Mouse (Mus musculus) limb, embryonic 12.5 days (tissue): ENCODE results near the gene Trim63. TPM values are rescaled to one million over a fixed set of nuclear protein-coding genes. Genes with fewer than 3 reads are reported as not detected.

Experiments
- ATAC-seq: fragments of 200-750 bp; cut with Nextera tagmentation; 2 replicates; pipeline ENCODE4 v1.8.0; 2017; ENCODE audit warnings: low read depth, moderate TSS enrichment; ENCODE audit not compliant: insufficient number of reproducible peaks, insufficient read depth, low FRiP score, low TSS enrichment
- H3K27ac ChIP-seq: fragments of 300-500 bp; sonication (generic); 2 replicates; pipeline ENCODE4 v1.5.1; 2016; ENCODE audit warnings: mild to moderate bottlenecking, moderate library complexity
- H3K27me3 ChIP-seq: fragments of 300-500 bp; sonication (generic); 2 replicates; pipeline ENCODE4 v1.6.1; 2016; ENCODE audit warnings: mild to moderate bottlenecking, moderate library complexity
- H3K36me3 ChIP-seq: fragments of 300-500 bp; sonication (generic); 2 replicates; pipeline ENCODE4 v1.6.1; 2016; ENCODE audit warnings: mild to moderate bottlenecking, moderate library complexity
- H3K4me1 ChIP-seq: fragments of 300-500 bp; sonication (generic); replicated peaks from 2 replicates; pipeline ENCODE4 v1.6.1; 2016
- H3K4me2 ChIP-seq: fragments of 300-500 bp; sonication (generic); 2 replicates; pipeline ENCODE4 v1.6.1; 2016; ENCODE audit warnings: mild to moderate bottlenecking, moderate library complexity
- H3K4me3 ChIP-seq: fragments of 300-500 bp; sonication (generic); replicated peaks from 2 replicates; pipeline ENCODE4 v1.5.1; 2016; ENCODE audit warnings: mild to moderate bottlenecking
- H3K9ac ChIP-seq: fragments of 300-500 bp; sonication (generic); replicated peaks from 2 replicates; pipeline ENCODE4 v1.6.1; 2016; ENCODE audit warnings: mild to moderate bottlenecking, moderate library complexity
- H3K9me3 ChIP-seq: fragments of 300-500 bp; sonication (generic); 2 replicates; pipeline ENCODE4 v1.6.1; 2016; ENCODE audit warnings: mild to moderate bottlenecking, moderate library complexity
- WGBS: fragments of 180-500 bp; shearing (Covaris S2); methylation state at CpG from one replicate; pipeline ENCODE4 v1.1.7; 2016; 5-methylcytosine and 5-hydroxymethylcytosine counted together
- polyA plus RNA-seq: library from polyadenylated mRNA; unstranded; fragments of >200 nt; fragmentation: Nextera tagmentation; extraction: Ambion mirVana; gene quantifications from 2 replicates; pipeline ENCODE4 v1.2.1, GENCODE M21; 2016

Trim63 gene
- polyA plus RNA-seq, 1 experiment from 2014 or later, result 3.3 TPM

DNA sequence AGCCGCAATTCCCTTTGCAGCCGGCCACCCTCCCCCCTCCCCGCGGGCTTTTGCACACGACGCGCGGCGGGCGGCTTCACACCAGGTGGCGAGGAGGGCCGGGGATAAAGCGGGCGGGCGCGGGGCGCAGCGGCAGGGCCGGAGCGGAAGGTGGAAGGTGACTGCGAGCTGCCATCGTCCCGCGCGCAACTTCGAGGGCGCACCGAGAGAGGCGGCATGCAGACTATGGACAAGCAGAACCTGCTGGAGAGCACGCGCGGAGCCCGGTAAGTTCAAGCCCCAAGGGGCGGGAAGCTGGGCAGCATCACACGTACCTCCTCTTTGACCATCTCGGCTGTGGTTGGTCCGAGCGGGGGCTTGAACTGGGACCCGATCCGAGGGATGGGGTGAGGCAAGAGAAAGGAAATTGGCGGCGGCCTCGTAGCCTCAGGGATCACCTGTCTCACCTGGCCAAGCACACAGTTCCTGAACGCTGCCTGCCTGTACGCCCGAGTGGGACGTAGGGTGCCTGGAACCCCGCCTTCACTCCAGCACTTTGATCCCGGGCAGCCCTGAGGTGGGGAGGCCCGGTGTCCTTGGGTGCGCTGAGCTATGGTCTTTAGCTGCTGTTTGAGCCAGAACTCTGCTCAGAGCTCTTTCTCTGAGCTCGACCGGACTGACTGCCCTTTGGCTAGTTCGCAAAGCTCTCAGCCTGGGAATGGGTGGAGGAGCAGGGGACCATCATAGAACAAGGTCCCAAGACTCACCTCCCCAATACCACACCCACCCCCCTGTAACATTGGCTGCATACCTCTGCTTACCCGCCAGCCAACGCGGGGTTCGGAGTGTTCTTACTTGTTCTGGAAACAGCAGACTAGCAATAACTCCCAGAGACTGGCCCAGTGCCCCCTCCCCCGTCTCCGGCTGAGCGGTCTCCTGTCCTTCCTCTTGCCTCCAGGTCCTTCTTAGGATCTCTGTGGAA is 28.4 kb downstream of the Trim63 start, which contains the start of gene Slc30a2:
TSS of gene Slc30a2 (plus strand) at position 111 of the 961 bp plus-strand sequence.
- Histone ChIP-seq H3K4me3 (peak within 1 kb of the TSS; percentile 38), H3K27ac (no peak within 1 kb of the TSS), H3K4me1 (peaks cover 12% of the 10 kb centered on the region), H3K4me2 (peak within 1 kb of the TSS; percentile 58), H3K9ac (0 out of 2 replicates have a peak within 1 kb of the TSS, but pooled peaks have one; percentile 46), H3K36me3 (no peaks in the 10 kb centered on the region), H3K9me3 (0 out of 2 replicates have a peak, but pooled peaks cover 5% of the 10 kb centered on the region), H3K27me3 (peaks cover 76% of the 10 kb centered on the region)
- no peak for ATAC-seq
- 2% methylated on average over 61 of the region's 61 CpGs for WGBS

GRCm38 (mm10) chr4:134344620-134345019 is 29.7 kb downstream of the Trim63 start:
- WGBS, result 43% methylated on average over 3 of the region's 3 CpGs
- ATAC-seq, result no peak
- no peak overlapping the region for H3K4me3 ChIP-seq

DNA sequence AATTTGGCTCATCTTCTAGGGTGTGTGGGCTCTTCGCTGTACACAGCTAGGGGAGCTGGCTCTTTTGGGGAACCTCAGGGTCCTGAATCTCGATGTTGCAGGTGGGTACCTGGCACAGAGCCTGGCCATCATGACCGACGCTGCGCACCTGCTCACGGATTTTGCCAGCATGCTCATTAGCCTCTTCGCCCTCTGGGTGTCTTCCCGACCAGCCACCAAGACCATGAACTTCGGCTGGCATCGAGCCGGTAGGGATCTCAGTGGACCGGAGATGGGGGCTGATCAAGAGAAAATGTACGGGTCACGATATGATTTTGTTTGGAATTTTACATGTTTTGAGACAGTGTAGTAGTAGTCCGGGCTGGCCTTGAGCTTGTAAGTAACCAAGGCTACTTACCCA is 30.9 kb downstream of the Trim63 start:
- Histone ChIP-seq H3K9ac (no peak overlapping the region), H3K4me1 (peaks cover 12% of the 10 kb centered on the region), H3K27me3 (peaks cover 70% of the 10 kb centered on the region), H3K27ac (no peak overlapping the region), H3K4me2 (no peak overlapping the region), H3K4me3 (no peak overlapping the region), H3K9me3 (0 out of 2 replicates have a peak, but pooled peaks cover 2% of the 10 kb centered on the region), H3K36me3 (no peaks in the 10 kb centered on the region)
- 92% methylated on average over 15 of the region's 15 CpGs for WGBS
- ATAC-seq, result no peak

More at GRCm38 (mm10) chr4:134344620-134345019, 29.7 kb downstream of the Trim63 start:
- Histone ChIP-seq H3K4me2 (no peak overlapping the region), H3K9me3 (0 out of 2 replicates have a peak, but pooled peaks cover 3% of the 10 kb centered on the region), H3K9ac (no peak overlapping the region), H3K27ac (no peak overlapping the region), H3K36me3 (no peaks in the 10 kb centered on the region), H3K27me3 (peaks cover 77% of the 10 kb centered on the region), H3K4me1 (peaks cover 12% of the 10 kb centered on the region)

DNA sequence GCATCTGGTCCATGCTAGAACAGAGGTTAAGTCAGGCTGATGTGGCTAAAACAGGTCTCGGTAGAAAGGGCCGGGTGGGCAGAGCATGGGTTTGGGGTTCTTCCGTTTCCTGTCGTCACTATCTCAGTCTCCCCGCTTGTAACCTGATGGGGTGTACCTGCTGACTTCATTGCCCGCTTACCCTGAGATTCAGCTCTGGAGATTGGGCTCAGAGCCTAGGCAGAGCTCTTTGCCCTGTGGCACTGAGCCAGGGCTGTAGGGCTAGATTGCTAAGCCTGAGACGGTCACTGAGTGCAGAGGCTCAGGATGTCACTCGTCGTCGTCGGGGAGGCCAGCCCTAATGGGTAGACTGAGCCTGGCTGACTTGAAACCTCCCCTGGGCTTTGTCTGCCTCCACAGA is 33.2 kb downstream of the Trim63 start:
- Histone ChIP-seq H3K4me1 (peaks cover 23% of the 10 kb centered on the region), H3K9me3 (no peaks in the 10 kb centered on the region), H3K36me3 (no peaks in the 10 kb centered on the region), H3K9ac (no peak overlapping the region), H3K27me3 (peaks cover 47% of the 10 kb centered on the region), H3K27ac (no peak overlapping the region), H3K4me2 (no peak overlapping the region), H3K4me3 (no peak overlapping the region)
- 79% methylated on average over 11 of the region's 11 CpGs for WGBS
- ATAC-seq, result no peak

GRCm38 (mm10) chr4:134348545-134348944 is 33.6 kb downstream of the Trim63 start:
- no peak for ATAC-seq
- peaks cover 18% of the 10 kb centered on the region for H3K4me1 ChIP-seq
- H3K4me2 ChIP-seq, result no peak overlapping the region
- H3K27me3 ChIP-seq, result peaks cover 42% of the 10 kb centered on the region
- WGBS, result 78% methylated on average over 5 of the region's 5 CpGs
- H3K27ac ChIP-seq, result no peak overlapping the region
- no peaks in the 10 kb centered on the region for H3K36me3 ChIP-seq
- no peak overlapping the region for H3K4me3 ChIP-seq
- no peaks in the 10 kb centered on the region for H3K9me3 ChIP-seq
- H3K9ac ChIP-seq, result no peak overlapping the region

- Histone ChIP-seq H3K4me2 (no peak overlapping the region), H3K36me3 (no peaks in the 10 kb centered on the region), H3K4me1 (peaks cover 14% of the 10 kb centered on the region), H3K9me3 (no peaks in the 10 kb centered on the region), H3K4me3 (no peak overlapping the region), H3K27me3 (peaks cover 31% of the 10 kb centered on the region), H3K9ac (no peak overlapping the region), H3K27ac (no peak overlapping the region)
- ATAC-seq, result no peak
- WGBS, result 90% methylated on average over 7 of the region's 7 CpGs
Observed at GRCm38 (mm10) chr4:134349829-134350228, 34.9 kb downstream of the Trim63 start.

DNA sequence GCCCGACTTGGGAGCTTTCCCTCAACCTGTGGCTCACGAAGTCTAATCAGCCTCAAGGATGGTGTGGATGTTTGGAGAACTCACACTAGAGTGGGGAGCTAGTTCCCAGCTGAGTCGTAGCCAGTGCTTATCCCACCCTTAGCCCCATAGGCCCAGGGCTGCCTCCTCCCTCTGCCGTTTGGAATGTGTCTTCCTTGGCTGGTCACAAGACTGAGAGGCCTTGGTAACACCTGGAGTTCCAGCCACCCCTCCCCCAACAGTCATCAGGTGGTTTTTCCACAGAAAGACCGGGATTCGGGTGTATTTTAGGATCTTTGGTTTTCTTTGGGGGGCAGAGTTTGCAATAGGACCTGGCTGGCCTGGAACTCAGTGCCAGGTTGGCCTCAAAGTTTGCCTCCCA is 35.7 kb downstream of the Trim63 start:
- WGBS, result 88% methylated on average over 6 of the region's 6 CpGs
- ATAC-seq, result no peak
- H3K9me3 ChIP-seq, result no peaks in the 10 kb centered on the region

GRCm38 (mm10) chr4:134351329-134352260 is 36.7 kb downstream of the Trim63 start:
- peaks cover 26% of the 10 kb centered on the region for H3K4me1 ChIP-seq
- H3K4me2 ChIP-seq, result no peak overlapping the region
- no peak for ATAC-seq
- H3K27ac ChIP-seq, result no peak overlapping the region
- no peak overlapping the region for H3K9ac ChIP-seq
- H3K36me3 ChIP-seq, result no peaks in the 10 kb centered on the region
- H3K27me3 ChIP-seq, result peaks cover 15% of the 10 kb centered on the region
- H3K9me3 ChIP-seq, result no peaks in the 10 kb centered on the region
- 51% methylated on average over 18 of the region's 18 CpGs for WGBS
- no peak overlapping the region for H3K4me3 ChIP-seq

More for the DNA sequence above, 35.7 kb downstream of the Trim63 start:
- Histone ChIP-seq H3K4me1 (peaks cover 16% of the 10 kb centered on the region), H3K4me2 (no peak overlapping the region), H3K27ac (no peak overlapping the region), H3K27me3 (peaks cover 24% of the 10 kb centered on the region), H3K36me3 (no peaks in the 10 kb centered on the region), H3K4me3 (no peak overlapping the region), H3K9ac (no peak overlapping the region)

DNA sequence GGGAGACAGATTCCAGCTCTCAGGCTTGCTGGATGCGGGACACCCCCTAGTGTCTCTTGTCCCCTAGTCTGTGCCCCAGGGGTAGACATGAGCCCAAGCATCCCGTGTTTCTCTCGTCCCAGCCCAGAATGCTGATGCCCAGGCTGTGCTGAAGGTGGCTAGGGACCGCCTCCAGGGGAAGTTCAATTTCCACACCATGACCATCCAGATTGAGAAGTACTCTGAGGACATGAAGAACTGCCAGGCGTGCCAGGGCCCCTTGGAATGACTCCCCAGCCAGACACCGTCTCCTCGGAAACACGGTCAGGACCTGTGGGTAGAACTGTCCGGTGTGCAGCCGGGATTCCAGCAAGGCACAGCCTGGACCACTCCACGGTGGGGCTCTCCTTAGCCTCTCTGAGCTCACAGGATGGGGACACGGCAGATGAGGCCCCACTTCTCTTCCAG is 37.4 kb downstream of the Trim63 start:
- no peak overlapping the region for H3K27ac ChIP-seq
- H3K27me3 ChIP-seq, result peaks cover 10% of the 10 kb centered on the region
- H3K4me2 ChIP-seq, result no peak overlapping the region
- H3K4me1 ChIP-seq, result peaks cover 29% of the 10 kb centered on the region
- no peak for ATAC-seq
- 74% methylated on average over 12 of the region's 12 CpGs for WGBS
- no peaks in the 10 kb centered on the region for H3K36me3 ChIP-seq
- H3K4me3 ChIP-seq, result no peak overlapping the region
- H3K9ac ChIP-seq, result no peak overlapping the region
- no peaks in the 10 kb centered on the region for H3K9me3 ChIP-seq

DNA sequence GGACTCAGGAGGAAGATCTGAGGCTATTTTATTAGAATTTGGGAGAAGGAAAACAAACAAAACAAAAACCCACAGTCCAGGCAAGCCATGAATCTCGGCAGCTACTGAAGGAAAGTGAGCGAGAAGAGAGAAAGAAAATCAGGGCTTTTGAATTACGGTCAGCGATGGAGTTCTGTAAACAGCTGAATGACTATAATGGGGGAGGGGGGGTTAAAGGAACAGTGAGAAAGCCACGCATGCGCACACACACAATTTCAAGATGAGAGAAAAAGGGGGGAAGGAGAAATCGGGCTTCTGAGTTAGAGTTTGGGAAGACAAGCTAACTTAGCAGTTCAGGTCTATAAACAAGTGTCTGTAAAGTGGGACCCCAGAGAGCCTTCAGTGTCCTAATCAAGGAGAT is 38.0 kb downstream of the Trim63 start:
- no peak overlapping the region for H3K27ac ChIP-seq
- peaks cover 34% of the 10 kb centered on the region for H3K4me1 ChIP-seq
- peaks cover 14% of the 10 kb centered on the region for H3K27me3 ChIP-seq
- no peaks in the 10 kb centered on the region for H3K36me3 ChIP-seq
- H3K4me3 ChIP-seq, result no peak overlapping the region
- H3K9me3 ChIP-seq, result no peaks in the 10 kb centered on the region
- 76% methylated on average over 7 of the region's 7 CpGs for WGBS
- H3K9ac ChIP-seq, result no peak overlapping the region
- no peak overlapping the region for H3K4me2 ChIP-seq
- ATAC-seq, result no peak
